Comparison of ENCODE assay signal across 16 mouse cellular contexts in the genomic region with DNA sequence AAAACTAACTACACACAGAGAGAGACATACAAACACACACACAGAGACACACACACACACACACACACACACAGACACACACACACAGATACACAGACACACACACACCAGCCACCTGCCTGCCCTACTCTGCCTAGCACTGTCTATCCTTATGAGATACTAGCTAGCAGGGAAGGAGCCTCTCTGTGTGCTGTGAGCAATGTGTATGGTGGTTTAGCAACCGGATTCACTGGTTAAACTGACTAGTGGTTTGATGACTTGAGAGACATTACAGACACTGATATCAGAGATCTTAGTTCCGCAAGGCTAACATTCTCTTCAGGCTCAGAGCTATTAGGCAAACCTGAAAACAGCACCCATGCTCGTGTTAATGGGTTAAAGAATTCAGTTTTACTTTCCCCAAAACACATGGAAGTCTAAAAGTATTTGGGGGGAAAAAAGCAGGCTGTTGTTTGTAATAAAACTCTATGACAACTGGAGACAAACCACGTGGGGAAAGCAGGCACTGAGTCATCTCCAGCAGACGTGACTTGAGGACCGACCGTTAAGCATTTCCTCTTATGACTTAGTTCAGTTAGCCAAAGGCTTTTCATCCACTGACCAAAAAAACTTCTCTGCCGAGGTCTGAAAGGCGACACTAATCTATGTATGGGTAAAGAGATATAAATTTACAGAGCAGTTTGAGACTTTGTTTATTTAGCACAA. TPM values are rescaled to one million over a fixed set of nuclear protein-coding genes. Genes with fewer than 3 reads are reported as not detected.
DNase-seq lines count a peak whose midpoint lies in the region; ATAC-seq and TF ChIP-seq lines count a peak whose summit lies in the region.
"Had no signal": no experiment of that assay in that cellular context is flagged by ENCODE, and none has a peak within 500 bp of the region (broad histone marks: within the 10 kb centered on the region; RNA-seq: fewer than 3 reads in every experiment).

No protein-coding gene starts in this region.

- no peak for ATAC-seq in lung, embryonic 14.5 days (ENCODE audit: insufficient read depth)
- ATAC-seq in stomach, postnatal 0 days (ENCODE audit: low FRiP score, low TSS enrichment) = peak; percentile 18; the same call in 1 of the 2 replicates

- H3K27me3 ChIP-seq in lung, embryonic 14.5 days (ENCODE audit: insufficient read depth, low read length) = no peaks in the 10 kb centered on the region
- no peaks in the 10 kb centered on the region for H3K27me3 ChIP-seq in stomach, postnatal 0 days (ENCODE audit: control insufficient read depth, insufficient read depth, low read length)
- H3K27me3 ChIP-seq: limb, embryonic 12.5 days had no signal

- TF ChIP-seq POLR2A in lung, adult 2 months (IDR thresholded peaks at IDR 0.05; ENCODE audit: borderline replicate concordance, extremely low read depth, low read depth, low read length) = no peak
- no peak for TF ChIP-seq POLR2A in bone marrow, adult 2 months (IDR thresholded peaks at IDR 0.05; ENCODE audit: borderline replicate concordance, control insufficient read depth, low read depth, low read length)

- no peak for TF ChIP-seq CTCF in lung, embryonic 14.5 days (IDR thresholded peaks at IDR 0.05; ENCODE audit: low read depth)
- no peak for TF ChIP-seq CTCF in lung, adult 2 months (IDR thresholded peaks at IDR 0.05; ENCODE audit: insufficient read depth, low read length)
- no peak for TF ChIP-seq CTCF in bone marrow, adult 2 months (IDR thresholded peaks at IDR 0.05; ENCODE audit: control insufficient read depth, insufficient read depth, low read length)
- TF ChIP-seq CTCF in stomach, postnatal 0 days (IDR thresholded peaks at IDR 0.05; ENCODE audit: low read depth) = no peak

- H3K79me2 ChIP-seq in macrophage (ENCODE audit: inconsistent target) = no peaks in the 10 kb centered on the region

- H3K9ac ChIP-seq in lung, embryonic 14.5 days = no peak overlapping the region
- H3K9ac ChIP-seq in stomach, postnatal 0 days (ENCODE audit: low read length) = no peak overlapping the region
- H3K9ac ChIP-seq: hindbrain, embryonic 12.5 days; limb, embryonic 12.5 days had no signal

- H3K4me3 ChIP-seq in lung, embryonic 14.5 days (ENCODE audit: low read depth, low read length) = no peak overlapping the region
- no peak overlapping the region for H3K4me3 ChIP-seq in lung, adult 2 months (replicated peaks; ENCODE audit: extremely low read depth, low read depth, low read length)
- H3K4me3 ChIP-seq in bone marrow, adult 2 months (replicated peaks; ENCODE audit: control insufficient read depth, low read depth, low read length) = no peak overlapping the region
- no peak overlapping the region for H3K4me3 ChIP-seq in macrophage (ENCODE audit: inconsistent target)
- no peak overlapping the region for H3K4me3 ChIP-seq in stomach, postnatal 0 days (ENCODE audit: low read depth, low read length)
- H3K4me3 ChIP-seq: erythroblast, embryonic 14.5 days; heart, adult 2 months; hindbrain, embryonic 12.5 days; limb, embryonic 12.5 days had no signal

- H3K27ac ChIP-seq in lung, embryonic 14.5 days (ENCODE audit: low read depth) = no peak overlapping the region
- peak overlapping the region; percentile 66; the same call in 1 of the 2 replicates for H3K27ac ChIP-seq in bone marrow, adult 2 months (ENCODE audit: control insufficient read depth, insufficient read depth, low read depth, low read length, poor library complexity)
- peak overlapping the region; percentile 92 for H3K27ac ChIP-seq in macrophage
- no peak overlapping the region for H3K27ac ChIP-seq in stomach, postnatal 0 days (replicated peaks)
- H3K27ac ChIP-seq: heart, adult 2 months; hindbrain, embryonic 12.5 days; limb, embryonic 12.5 days had no signal

- DNase-seq in lung, embryonic 14.5 days = peak; percentile 21
- no peak for DNase-seq in lung, adult 2 months
- DNase-seq in stomach, postnatal 0 days (ENCODE audit: low spot score) = no peak
- no peak for DNase-seq in left cerebral cortex, adult 9 months (ENCODE audit: low spot score in 2 of 2)
- DNase-seq in cerebellum, adult 18-20 months = no peak
- DNase-seq: embryo, embryonic 11 days; kidney, adult 8-10 months; thymus, postnatal 25 days had no signal

- H3K36me3 ChIP-seq in lung, embryonic 14.5 days (ENCODE audit: insufficient read depth) = no peaks in the 10 kb centered on the region
- no peaks in the 10 kb centered on the region for H3K36me3 ChIP-seq in macrophage (ENCODE audit: inconsistent target)
- H3K36me3 ChIP-seq in stomach, postnatal 0 days (ENCODE audit: control insufficient read depth, insufficient read depth, low read length) = no peaks in the 10 kb centered on the region
- H3K36me3 ChIP-seq: hindbrain, embryonic 12.5 days; limb, embryonic 12.5 days had no signal

- no peaks in the 10 kb centered on the region for H3K4me1 ChIP-seq in lung, embryonic 14.5 days (ENCODE audit: insufficient read depth)
- no peaks in the 10 kb centered on the region; the same call in 1 of the 2 replicates for H3K4me1 ChIP-seq in lung, adult 2 months (ENCODE audit: control insufficient read depth, insufficient read depth, low read length)
- H3K4me1 ChIP-seq in bone marrow, adult 2 months (ENCODE audit: control insufficient read depth, insufficient read depth, low read length) = peaks cover 4% of the 10 kb centered on the region
- H3K4me1 ChIP-seq in stomach, postnatal 0 days (replicated peaks; ENCODE audit: control insufficient read depth, insufficient read depth) = no peaks in the 10 kb centered on the region
- H3K4me1 ChIP-seq: hindbrain, embryonic 12.5 days; limb, embryonic 12.5 days had no signal

- TF ChIP-seq EP300 in stomach, postnatal 0 days (optimal IDR thresholded peaks at IDR 0.05) = no peak

- H3K4me2 ChIP-seq in lung, embryonic 14.5 days = no peak overlapping the region
- no peak overlapping the region for H3K4me2 ChIP-seq in stomach, postnatal 0 days (replicated peaks; ENCODE audit: low read depth)
- H3K4me2 ChIP-seq: hindbrain, embryonic 12.5 days; limb, embryonic 12.5 days had no signal

- whole genome bisulfite sequencing in lung, embryonic 14.5 days = 54% methylated on average over 9 of the region's 9 CpGs
- WGBS in lung, adult 2 months = 43% methylated on average over 9 of the region's 9 CpGs
- 5% methylated on average over 9 of the region's 9 CpGs for WGBS in bone marrow, adult 2 months
- 1% methylated on average over 9 of the region's 9 CpGs for WGBS in macrophage (ENCODE audit: missing documents)
- WGBS in stomach, postnatal 0 days = 37% methylated on average over 9 of the region's 9 CpGs

- H3K9me3 ChIP-seq in lung, embryonic 14.5 days (ENCODE audit: low read depth, low read length) = no peaks in the 10 kb centered on the region
- H3K9me3 ChIP-seq in stomach, postnatal 0 days (ENCODE audit: control insufficient read depth, low read length) = no peaks in the 10 kb centered on the region
- H3K9me3 ChIP-seq: hindbrain, embryonic 12.5 days; limb, embryonic 12.5 days had no signal

RNA-seq across cellular contexts. Expression of gene Gpr141, which starts 30.7 kb away (rescaled TPM):
- 0.64 and 1.2 TPM in 2 replicates for polyA plus RNA-seq in lung, embryonic 14.5 days (2014; fragmentation: Nextera tagmentation; extraction: Ambion mirVana)
- polyA plus RNA-seq in lung, adult 2 months (2012; rRNA removed) = 0.46 and 1.5 TPM in 2 replicates
- 4.6 and 16.8 TPM in 2 replicates for polyA plus RNA-seq in bone marrow, adult 2 months (2011; ENCODE audit: insufficient read depth, insufficient read length, low replicate concordance, missing spikeins)
- total RNA-seq in macrophage (2018; cell fraction: chromatin; rRNA removed) = 100 to 1,000 TPM in 1 of 26 experiments, 10 to 100 TPM in 18, 1 to 10 TPM in 7; 1.5 to 109 (median 26.5) TPM
- total RNA-seq in macrophage (2018; cell fraction: cytosol; rRNA removed) = 10 to 100 TPM in 24 of 26 experiments, 1 to 10 TPM in 2; 5.8 to 49.4 (median 21.0) TPM
- 100 to 1,000 TPM in 7 of 26 experiments, 10 to 100 TPM in 18, 1 to 10 TPM in 1; 9.6 to 150 (median 48.3) TPM for total RNA-seq in macrophage (2018; cell fraction: nucleus; rRNA removed)
- polyA plus RNA-seq in macrophage (2018) = 5.4 to 21.8 TPM (median 6.4 TPM) in 3 replicates
- 0.17 and 0.22 TPM in 2 replicates for polyA plus RNA-seq in stomach, postnatal 0 days (2015; fragmentation: Nextera tagmentation; extraction: Ambion mirVana)
- total RNA-seq: heart, adult 2 months; layer of hippocampus, adult 8-10 months had no signal
- polyA plus RNA-seq: erythroblast, embryonic 14.5 days; hindbrain, embryonic 12.5 days; neural tube, embryonic 11.5 days had no signal

Comparison
In these comparisons a context has a peak if more than half of its experiments do, and no peak if none do; other contexts are left out.
1. H3K27ac ChIP-seq: peak in bone marrow, adult 2 months (single experiment) and macrophage (single experiment); none in lung, embryonic 14.5 days (single experiment) and stomach, postnatal 0 days (single experiment).